Mouse (Mus musculus) heart, postnatal 0 days (tissue): ENCODE data around the gene Cmip. TPM values are rescaled to one million over a fixed set of nuclear protein-coding genes. Genes with fewer than 3 reads are reported as not detected.

Experiments
- ATAC-seq: fragments of 200-750 bp; cut with Nextera tagmentation; 2 replicates; pipeline ENCODE4 v1.8.0; 2017; ENCODE audit warnings: low read depth, moderate number of reproducible peaks, moderate library complexity; ENCODE audit not compliant: insufficient read depth
- DNase-seq: peaks from one replicate; pipeline ENCODE4 v3.0.0-alpha.2; 2016; ENCODE audit warnings: low spot score
- H3K27ac ChIP-seq: fragments of 300-500 bp; sonication (generic); 2 replicates; pipeline ENCODE4 v1.5.1; 2014; ENCODE audit warnings: low read depth, mild to moderate bottlenecking
- H3K27me3 ChIP-seq: fragments of 300-500 bp; sonication (generic); 2 replicates; pipeline ENCODE4 v1.6.1; 2014; ENCODE audit warnings: low read length, mixed read lengths; ENCODE audit not compliant: control insufficient read depth, insufficient read depth
- H3K36me3 ChIP-seq: fragments of 300-500 bp; sonication (generic); replicated peaks from 2 replicates; pipeline ENCODE4 v1.6.1; 2014; ENCODE audit warnings: low read length, mixed read lengths; ENCODE audit not compliant: control insufficient read depth, insufficient read depth
- H3K4me1 ChIP-seq: fragments of 300-500 bp; sonication (generic); 2 replicates; pipeline ENCODE4 v1.6.1; 2014; ENCODE audit warnings: antibody characterized with exemption; ENCODE audit not compliant: control insufficient read depth, insufficient read depth
- H3K4me2 ChIP-seq: fragments of 300-500 bp; sonication (generic); 2 replicates; pipeline ENCODE4 v1.6.1; 2014; ENCODE audit warnings: low read depth, mild to moderate bottlenecking, low read length, moderate library complexity
- H3K4me3 ChIP-seq: fragments of 300-500 bp; sonication (generic); 2 replicates; pipeline ENCODE4 v1.5.1; 2014; ENCODE audit warnings: low read depth, low read length
- H3K9ac ChIP-seq: fragments of 300-500 bp; sonication (generic); replicated peaks from 2 replicates; pipeline ENCODE4 v1.6.1; 2014; ENCODE audit warnings: low read depth, low read length, mixed read lengths
- H3K9me3 ChIP-seq: fragments of 300-500 bp; sonication (generic); replicated peaks from 2 replicates; pipeline ENCODE4 v1.6.1; 2016; ENCODE audit warnings: low read length; ENCODE audit not compliant: control insufficient read depth
- CTCF ChIP-seq: IDR thresholded peaks from 2 replicates; pipeline ENCODE4 v1.5.1; 2016; ENCODE audit warnings: antibody characterized with exemption, control low read depth, low read depth
- EP300 ChIP-seq: IDR thresholded peaks from 2 replicates; pipeline ENCODE4 v1.6.1; 2016; ENCODE audit warnings: antibody characterized with exemption, low read depth
- WGBS: fragments of 180-500 bp; shearing (Covaris S2); extraction: QIAGEN DNeasy Blood & Tissue Kit; methylation state at CpG from one replicate; pipeline ENCODE4 v1.1.7; 2014; 5-methylcytosine and 5-hydroxymethylcytosine counted together
- polyA plus RNA-seq: library from polyadenylated mRNA; unstranded; fragments of >200 nt; fragmentation: Nextera tagmentation; extraction: Ambion mirVana; gene quantifications from 2 replicates; pipeline ENCODE4 v1.2.1, GENCODE M21; 2015
- total RNA-seq: library from RNA; depleted of rRNA; stranded (reverse); fragments of >200 nt; gene quantifications from 2 replicates; pipeline ENCODE4 v1.2.3, GENCODE M21; 2014; ENCODE audit warnings: low replicate concordance

Gene Cmip
- total and polyA plus RNA-seq, 2 experiments from 2014 or later: 5.7 to 11.1 TPM

DNA sequence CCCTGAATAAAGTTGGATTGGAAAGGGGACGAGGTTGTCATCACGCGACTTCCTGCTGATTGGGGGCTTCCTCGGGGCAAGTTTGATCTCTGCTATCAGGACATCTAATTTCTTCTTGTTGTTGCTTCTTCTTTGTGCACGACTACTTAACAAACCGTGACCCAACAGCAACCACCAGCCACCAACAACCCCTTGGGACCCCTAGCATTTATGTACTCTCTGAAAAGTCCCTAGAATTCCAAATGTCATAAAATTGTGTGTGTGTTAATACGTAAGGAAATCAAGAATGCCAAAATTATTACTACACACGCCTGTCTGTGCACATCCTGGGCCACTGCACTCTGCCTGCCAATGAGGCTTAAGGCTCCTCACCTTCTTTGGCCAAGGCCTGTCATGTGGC, 50.4 kb downstream of the Cmip start:
- no peaks in the 10 kb centered on the region for H3K9me3 ChIP-seq
- ATAC-seq: no peak
- H3K27ac ChIP-seq: no peak overlapping the region

GRCm38 (mm10) chr8:117308303-117309095, 51.6 kb downstream of the Cmip start:
- Histone ChIP-seq H3K27ac (no peak overlapping the region), H3K4me2 (no peak overlapping the region), H3K4me1 (peaks cover 10% of the 10 kb centered on the region), H3K4me3 (no peak overlapping the region), H3K9me3 (no peaks in the 10 kb centered on the region), H3K9ac (no peak overlapping the region), H3K36me3 (no peaks in the 10 kb centered on the region), H3K27me3 (no peaks in the 10 kb centered on the region)
- DNase-seq (no peak), ATAC-seq (no peak)
- no peak for TF ChIP-seq CTCF
- TF ChIP-seq EP300: no peak
- WGBS: 76% methylated on average over 13 of the region's 13 CpGs

More for the DNA sequence above, 50.4 kb downstream of the Cmip start:
- Histone ChIP-seq H3K27me3 (no peaks in the 10 kb centered on the region), H3K4me1 (peaks cover 15% of the 10 kb centered on the region), H3K36me3 (no peaks in the 10 kb centered on the region), H3K4me3 (no peak overlapping the region), H3K4me2 (no peak overlapping the region), H3K9ac (no peak overlapping the region)
- TF ChIP-seq EP300 (no peak), CTCF (no peak)
- DNase-seq: no peak
- 75% methylated on average over 8 of the region's 8 CpGs for WGBS

- 84% methylated on average over 12 of the region's 12 CpGs for WGBS
- DNase-seq (no peak), ATAC-seq (no peak)
Observed at GRCm38 (mm10) chr8:117309653-117310274, 52.9 kb downstream of the Cmip start.

GRCm38 (mm10) chr8:117310961-117311561, 54.2 kb downstream of the Cmip start:
- Histone ChIP-seq H3K4me1 (peaks cover 10% of the 10 kb centered on the region), H3K4me2 (no peak overlapping the region), H3K36me3 (no peaks in the 10 kb centered on the region), H3K27ac (no peak overlapping the region), H3K9me3 (no peaks in the 10 kb centered on the region), H3K9ac (no peak overlapping the region), H3K27me3 (no peaks in the 10 kb centered on the region), H3K4me3 (no peak overlapping the region)
- ATAC-seq: peak; percentile 66
- 76% methylated on average over 8 of the region's 8 CpGs for WGBS
- no peak for TF ChIP-seq EP300
- TF ChIP-seq CTCF: no peak
- peak; percentile 50 for DNase-seq

More at GRCm38 (mm10) chr8:117309653-117310274, 52.9 kb downstream of the Cmip start:
- TF ChIP-seq CTCF (no peak), EP300 (no peak)
- H3K27me3 ChIP-seq: no peaks in the 10 kb centered on the region
- H3K9me3 ChIP-seq: no peaks in the 10 kb centered on the region
- no peak overlapping the region for H3K4me3 ChIP-seq
- no peak overlapping the region for H3K27ac ChIP-seq
- no peak overlapping the region for H3K4me2 ChIP-seq
- H3K9ac ChIP-seq: no peak overlapping the region
- H3K4me1 ChIP-seq: peaks cover 10% of the 10 kb centered on the region
- no peaks in the 10 kb centered on the region for H3K36me3 ChIP-seq

DNA sequence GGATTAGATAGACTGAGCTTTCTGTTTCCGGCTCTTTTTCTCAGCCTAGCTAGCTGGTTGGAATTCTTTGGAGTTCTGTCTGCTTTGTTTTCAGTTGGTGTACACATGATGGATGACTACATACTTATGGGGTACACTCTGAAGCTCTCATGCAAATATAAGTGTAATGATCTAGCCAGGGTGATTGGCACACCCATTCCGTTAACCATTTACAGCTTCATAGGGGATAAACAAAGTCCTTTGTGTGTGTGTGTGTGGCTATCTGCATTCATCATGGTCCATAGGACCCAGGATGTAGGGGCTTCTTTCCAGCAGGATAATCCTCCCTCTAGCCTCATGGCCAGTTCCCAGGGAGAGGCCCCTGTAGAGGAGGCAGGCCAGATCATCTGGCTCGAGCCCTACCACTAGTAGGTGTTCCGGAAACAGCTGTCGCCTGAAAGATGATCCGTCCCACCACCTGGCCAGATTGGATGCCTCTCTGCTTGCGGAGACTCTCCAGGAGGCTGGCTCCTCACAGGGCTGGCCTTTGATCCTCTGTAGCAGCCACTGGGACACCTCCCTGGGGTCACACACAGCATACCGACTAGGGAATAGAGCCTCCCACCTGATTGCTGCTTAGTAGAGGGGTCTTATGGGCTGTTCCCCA, 57.6 kb downstream of the Cmip start:
- Histone ChIP-seq H3K36me3 (0 out of 2 replicates have a peak, but pooled peaks cover 3% of the 10 kb centered on the region), H3K4me1 (0 out of 2 replicates have a peak, but pooled peaks cover 3% of the 10 kb centered on the region), H3K4me3 (no peak overlapping the region), H3K4me2 (no peak overlapping the region), H3K27me3 (no peaks in the 10 kb centered on the region), H3K9me3 (no peaks in the 10 kb centered on the region), H3K27ac (no peak overlapping the region), H3K9ac (no peak overlapping the region)
- no peak for TF ChIP-seq EP300
- TF ChIP-seq CTCF: no peak
- 42% methylated on average over 8 of the region's 8 CpGs for WGBS
- ATAC-seq: no peak
- DNase-seq: no peak
